Mouse (Mus musculus): ENCODE results near the gene Fam241b.

The Fam241b gene

GRCm38 (mm10) chr10:62143820-62144219, at the start of gene Fam241b:
Fam241b (minus strand) TSS chr10:62143920.
- DNase-seq (ENCODE audit: low read depth), result no peak

- DNase-seq (ENCODE audit: low read depth), result no peak
Measured at GRCm38 (mm10) chr10:62192701-62193157, 49.0 kb upstream of the Fam241b start.

- DNase-seq (ENCODE audit: low read depth), result no peak
Measured at GRCm38 (mm10) chr10:62190821-62191220, 47.1 kb upstream of the Fam241b start.

GRCm38 (mm10) chr10:62189910-62190309, 46.2 kb upstream of the Fam241b start:
- DNase-seq (ENCODE audit: low read depth), result no peak

GRCm38 (mm10) chr10:62189303-62189702, 45.6 kb upstream of the Fam241b start:
- no peak for DNase-seq (ENCODE audit: low read depth)

GRCm38 (mm10) chr10:62186882-62187281, 43.2 kb upstream of the Fam241b start:
- DNase-seq (ENCODE audit: low read depth), result peak; percentile 74

- peak; percentile 98 for DNase-seq (ENCODE audit: low read depth)
Measured at GRCm38 (mm10) chr10:62183053-62183452, 39.3 kb upstream of the Fam241b start.

GRCm38 (mm10) chr10:62182471-62183014, 38.8 kb upstream of the Fam241b start:
- no peak for DNase-seq (ENCODE audit: low read depth)

GRCm38 (mm10) chr10:62181701-62182100, 38.0 kb upstream of the Fam241b start:
- no peak for DNase-seq (ENCODE audit: low read depth)

GRCm38 (mm10) chr10:62179944-62180343, 36.2 kb upstream of the Fam241b start:
- no peak for DNase-seq (ENCODE audit: low read depth)

GRCm38 (mm10) chr10:62174533-62175313, 31.0 kb upstream of the Fam241b start:
- no peak for DNase-seq (ENCODE audit: low read depth)

- no peak for DNase-seq (ENCODE audit: low read depth)
Measured at GRCm38 (mm10) chr10:62173941-62174448, 30.3 kb upstream of the Fam241b start.

GRCm38 (mm10) chr10:62172841-62173553, 29.3 kb upstream of the Fam241b start:
- no peak for DNase-seq (ENCODE audit: low read depth)

- DNase-seq (ENCODE audit: low read depth), result no peak
Measured at GRCm38 (mm10) chr10:62162410-62162809, 18.7 kb upstream of the Fam241b start.

- DNase-seq (ENCODE audit: low read depth), result no peak
Measured at GRCm38 (mm10) chr10:62149929-62150328, 6.2 kb upstream of the Fam241b start.

- no peak for DNase-seq (ENCODE audit: low read depth)
Measured at GRCm38 (mm10) chr10:62147466-62148248, 3.9 kb upstream of the Fam241b start.

- DNase-seq (ENCODE audit: low read depth), result no peak
Measured at GRCm38 (mm10) chr10:62145957-62146356, 2.2 kb upstream of the Fam241b start.

- DNase-seq (ENCODE audit: low read depth), result no peak
Measured at GRCm38 (mm10) chr10:62138040-62138439, 5.7 kb downstream of the Fam241b start.

- no peak for DNase-seq (ENCODE audit: low read depth)
Measured at GRCm38 (mm10) chr10:62137150-62137549, 6.6 kb downstream of the Fam241b start.

- no peak for DNase-seq (ENCODE audit: low read depth)
Measured at GRCm38 (mm10) chr10:62135696-62136470, 7.8 kb downstream of the Fam241b start.

- no peak for DNase-seq (ENCODE audit: low read depth)
Measured at GRCm38 (mm10) chr10:62132691-62133281, 10.9 kb downstream of the Fam241b start, which contains the start of gene Neurog3. Neurog3 (plus strand) TSS chr10:62133090.
